Mouse (Mus musculus) embryonic facial prominence, embryonic 14.5 days (tissue): ENCODE measurements around the gene Rnf141. TPM values are rescaled to one million over a fixed set of nuclear protein-coding genes. Genes with fewer than 3 reads are reported as not detected.

ENCODE experiments used
- ATAC-seq: fragments of 200-750 bp; cut with Nextera tagmentation; 2 replicates; pipeline ENCODE4 v1.8.0; 2017; ENCODE audit warnings: low read depth, moderate number of reproducible peaks, moderate TSS enrichment
- DNase-seq: peaks from one replicate; pipeline ENCODE4 v3.0.0-alpha.2; 2015; ENCODE audit warnings: low spot score
- H3K27ac ChIP-seq: fragments of 300-500 bp; sonication (generic); replicated peaks from 2 replicates; pipeline ENCODE4 v1.5.1; 2014; ENCODE audit warnings: low read depth, mild to moderate bottlenecking, low read length, moderate library complexity
- H3K27me3 ChIP-seq: fragments of 300-500 bp; sonication (generic); replicated peaks from 2 replicates; pipeline ENCODE4 v1.6.1; 2014; ENCODE audit warnings: low read length; ENCODE audit not compliant: control insufficient read depth, insufficient read depth
- H3K36me3 ChIP-seq: fragments of 300-500 bp; sonication (generic); 2 replicates; pipeline ENCODE4 v1.6.1; 2014; ENCODE audit warnings: low read length, mixed read lengths; ENCODE audit not compliant: control insufficient read depth, insufficient read depth
- H3K4me1 ChIP-seq: fragments of 300-500 bp; sonication (generic); 2 replicates; pipeline ENCODE4 v1.6.1; 2014; ENCODE audit warnings: antibody characterized with exemption, low read length; ENCODE audit not compliant: control insufficient read depth, insufficient read depth
- H3K4me2 ChIP-seq: fragments of 300-500 bp; sonication (generic); 2 replicates; pipeline ENCODE4 v1.6.1; 2014; ENCODE audit warnings: low read depth, mild to moderate bottlenecking, low read length, moderate library complexity, mixed read lengths
- H3K4me3 ChIP-seq: fragments of 300-500 bp; sonication (generic); 2 replicates; pipeline ENCODE4 v1.5.1; 2014; ENCODE audit warnings: low read depth, mild to moderate bottlenecking, low read length
- H3K9ac ChIP-seq: fragments of 300-500 bp; sonication (generic); 2 replicates; pipeline ENCODE4 v1.6.1; 2014; ENCODE audit warnings: low read depth, mild to moderate bottlenecking, low read length, moderate library complexity, mixed read lengths
- H3K9me3 ChIP-seq: fragments of 300-500 bp; sonication (generic); 2 replicates; pipeline ENCODE4 v1.6.1; 2016; ENCODE audit warnings: low read length; ENCODE audit not compliant: control insufficient read depth
- WGBS: fragments of 180-500 bp; shearing (Covaris S2); extraction: QIAGEN DNeasy Blood & Tissue Kit; methylation state at CpG from one replicate; pipeline ENCODE4 v1.1.7; 2014; 5-methylcytosine and 5-hydroxymethylcytosine counted together
- polyA plus RNA-seq: library from polyadenylated mRNA; unstranded; fragments of >200 nt; fragmentation: Nextera tagmentation; extraction: Ambion mirVana; gene quantifications from 2 replicates; pipeline ENCODE4 v1.2.1, GENCODE M21; 2014

Rnf141 gene
- polyA plus RNA-seq, 1 experiment from 2014 or later, result 30.2 TPM

- H3K27ac ChIP-seq, result no peak overlapping the region
- no peaks in the 10 kb centered on the region for H3K9me3 ChIP-seq
- ATAC-seq (no peak), DNase-seq (no peak)
- H3K27me3 ChIP-seq, result no peaks in the 10 kb centered on the region
- H3K36me3 ChIP-seq, result no peaks in the 10 kb centered on the region
- H3K4me3 ChIP-seq, result no peak overlapping the region
- peaks cover 3% of the 10 kb centered on the region; the same call in 1 of the 2 replicates for H3K4me1 ChIP-seq
- WGBS, result 78% methylated on average over 6 of the region's 6 CpGs
- H3K4me2 ChIP-seq, result no peak overlapping the region
- H3K9ac ChIP-seq, result no peak overlapping the region
Measured at GRCm38 (mm10) chr7:110865570-110865969, 21.3 kb upstream of the Rnf141 start.

- Histone ChIP-seq H3K27ac (no peak overlapping the region), H3K4me3 (no peak overlapping the region), H3K4me2 (no peak overlapping the region), H3K9me3 (no peaks in the 10 kb centered on the region), H3K27me3 (no peaks in the 10 kb centered on the region), H3K36me3 (no peaks in the 10 kb centered on the region), H3K4me1 (peaks cover 3% of the 10 kb centered on the region; the same call in 1 of the 2 replicates), H3K9ac (no peak overlapping the region)
- ATAC-seq, result peak; percentile 74; the same call in 1 of the 2 replicates
- WGBS, result 36% methylated on average over 10 of the region's 10 CpGs
- peak; percentile 72 for DNase-seq
Measured at GRCm38 (mm10) chr7:110865038-110865437, 20.8 kb upstream of the Rnf141 start.

GRCm38 (mm10) chr7:110862751-110863289 lies 18.6 kb upstream of the Rnf141 start, which contains the start of gene Lyve1:
TSS of gene Lyve1 (minus strand) at chr7:110863239.
- ATAC-seq (no peak), DNase-seq (no peak)
- Histone ChIP-seq H3K4me2 (no peak within 1 kb of the TSS), H3K4me3 (no peak within 1 kb of the TSS), H3K27ac (no peak within 1 kb of the TSS), H3K4me1 (peaks cover 3% of the 10 kb centered on the region; the same call in 1 of the 2 replicates), H3K27me3 (no peaks in the 10 kb centered on the region), H3K36me3 (no peaks in the 10 kb centered on the region), H3K9me3 (no peaks in the 10 kb centered on the region), H3K9ac (no peak within 1 kb of the TSS)
- 69% methylated on average over 12 of the region's 12 CpGs for WGBS

- Histone ChIP-seq H3K36me3 (no peaks in the 10 kb centered on the region), H3K9me3 (no peaks in the 10 kb centered on the region), H3K4me2 (no peak overlapping the region), H3K9ac (no peak overlapping the region), H3K4me1 (peaks cover 3% of the 10 kb centered on the region; the same call in 1 of the 2 replicates), H3K4me3 (no peak overlapping the region), H3K27ac (no peak overlapping the region), H3K27me3 (no peaks in the 10 kb centered on the region)
- DNase-seq, result no peak
- 58% methylated on average over 5 of the region's 5 CpGs for WGBS
- ATAC-seq, result no peak
Measured at GRCm38 (mm10) chr7:110860129-110860528, 15.9 kb upstream of the Rnf141 start.

DNA sequence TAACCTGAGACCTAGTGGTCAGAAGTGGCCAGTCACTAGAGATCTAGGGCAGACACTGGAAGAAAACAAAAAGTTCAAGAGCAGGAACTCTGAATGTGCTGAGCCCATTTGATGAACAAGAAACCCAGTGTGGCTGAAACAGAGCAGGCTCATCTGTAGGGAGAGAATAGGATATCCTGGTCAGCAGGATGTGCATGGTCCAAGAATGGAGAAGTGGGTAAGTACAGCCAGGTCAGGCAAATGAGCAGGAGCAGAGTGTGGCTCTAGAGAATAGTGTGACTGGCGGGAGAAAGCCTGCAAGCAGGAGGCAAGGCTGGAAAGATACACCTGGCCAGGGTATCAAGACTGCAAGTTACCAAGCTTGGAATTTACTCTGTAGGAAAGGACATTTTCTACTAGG lies 11.3 kb upstream of the Rnf141 start:
- H3K4me3 ChIP-seq, result no peak overlapping the region
- H3K4me1 ChIP-seq, result no peaks in the 10 kb centered on the region
- H3K4me2 ChIP-seq, result no peak overlapping the region
- no peak for ATAC-seq
- no peaks in the 10 kb centered on the region for H3K36me3 ChIP-seq
- no peak for DNase-seq
- H3K27ac ChIP-seq, result no peak overlapping the region
- H3K27me3 ChIP-seq, result no peaks in the 10 kb centered on the region
- no peak overlapping the region for H3K9ac ChIP-seq
- 40% methylated on average over 1 of the region's 1 CpGs for WGBS
- no peaks in the 10 kb centered on the region for H3K9me3 ChIP-seq

DNA sequence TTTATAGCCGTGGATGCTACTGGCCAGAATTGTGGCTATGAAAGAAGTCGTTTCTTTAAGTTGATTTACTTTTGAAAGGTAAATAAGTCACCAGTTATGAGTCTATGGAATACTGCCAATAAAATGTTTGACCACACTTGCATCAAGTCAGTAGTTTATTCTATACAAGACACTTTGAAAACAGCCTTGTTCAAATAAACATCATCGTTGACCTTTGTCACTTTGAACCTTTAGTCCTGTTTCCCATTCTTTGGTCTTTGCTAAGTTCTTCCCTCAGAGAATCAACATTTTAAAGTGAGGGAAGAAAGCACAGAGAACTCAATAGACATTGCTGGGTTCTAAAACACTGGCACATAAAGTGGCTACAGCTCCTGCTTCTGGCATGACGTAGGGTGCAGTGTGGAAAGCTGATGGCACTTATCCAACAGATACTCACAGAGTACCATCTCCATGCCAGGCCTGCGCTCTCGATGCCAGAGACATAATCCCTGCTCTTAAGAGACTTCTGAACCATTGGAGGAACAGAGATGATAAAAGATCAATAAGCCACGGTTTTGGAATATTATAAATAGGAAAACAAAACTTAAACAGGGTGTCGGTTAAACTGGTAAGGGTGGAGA lies 10.8 kb upstream of the Rnf141 start:
- ATAC-seq (no peak), DNase-seq (no peak)
- H3K27ac ChIP-seq, result no peak overlapping the region
- no peaks in the 10 kb centered on the region for H3K27me3 ChIP-seq
- no peak overlapping the region for H3K9ac ChIP-seq
- H3K4me1 ChIP-seq, result no peaks in the 10 kb centered on the region
- H3K4me3 ChIP-seq, result no peak overlapping the region
- 77% methylated on average over 8 of the region's 8 CpGs for whole genome bisulfite sequencing
- no peaks in the 10 kb centered on the region for H3K9me3 ChIP-seq
- H3K4me2 ChIP-seq, result no peak overlapping the region
- H3K36me3 ChIP-seq, result no peaks in the 10 kb centered on the region

GRCm38 (mm10) chr7:110854519-110854918 lies 10.3 kb upstream of the Rnf141 start:
- Histone ChIP-seq H3K27me3 (no peaks in the 10 kb centered on the region), H3K4me3 (no peak overlapping the region), H3K9ac (no peak overlapping the region), H3K27ac (no peak overlapping the region), H3K4me2 (no peak overlapping the region), H3K4me1 (no peaks in the 10 kb centered on the region), H3K36me3 (no peaks in the 10 kb centered on the region), H3K9me3 (no peaks in the 10 kb centered on the region)
- ATAC-seq (no peak), DNase-seq (no peak)
- 46% methylated on average over 3 of the region's 3 CpGs for WGBS

- Histone ChIP-seq H3K4me2 (no peak overlapping the region), H3K9me3 (no peaks in the 10 kb centered on the region), H3K27me3 (no peaks in the 10 kb centered on the region), H3K9ac (no peak overlapping the region), H3K27ac (no peak overlapping the region), H3K36me3 (no peaks in the 10 kb centered on the region), H3K4me3 (no peak overlapping the region), H3K4me1 (no peaks in the 10 kb centered on the region)
- ATAC-seq (no peak), DNase-seq (no peak)
- 54% methylated on average over 10 of the region's 10 CpGs for WGBS
Measured at GRCm38 (mm10) chr7:110853611-110854010, 9.4 kb upstream of the Rnf141 start.
